Mouse (Mus musculus): ENCODE results near the gene Hoxa6. TPM values are rescaled to one million over a fixed set of nuclear protein-coding genes. Genes with fewer than 3 reads are reported as not detected.
A peak's percentile ranks its signal among the peaks of the same experiment; 100 is the strongest.

Gene Hoxa6
- polyA plus RNA-seq, 1 experiment from 2014 or later, result 20.3 TPM

GRCm38 (mm10) chr6:52200073-52200750, 8.3 kb downstream of the Hoxa6 start:
- WGBS, result 2% methylated on average over 30 of the region's 30 CpGs
- Histone ChIP-seq H3K27ac (replicated peaks) (peak overlapping the region; percentile 100), H3K4me1 (replicated peaks) (peaks cover 99% of the 10 kb centered on the region), H3K4me2 (peak overlapping the region; percentile 97), H3K9me3 (no peaks in the 10 kb centered on the region), H3K36me3 (peaks cover 46% of the 10 kb centered on the region), H3K27me3 (no peaks in the 10 kb centered on the region), H3K9ac (peak overlapping the region; percentile 66), H3K4me3 (peak overlapping the region; percentile 96)
- ATAC-seq (ENCODE audit: low read depth), result no peak

GRCm38 (mm10) chr6:52197271-52197670, 11.3 kb downstream of the Hoxa6 start:
- peaks cover 99% of the 10 kb centered on the region for H3K4me1 ChIP-seq (replicated peaks)
- no peaks in the 10 kb centered on the region for H3K9me3 ChIP-seq
- peak overlapping the region; percentile 97 for H3K4me2 ChIP-seq
- peak; percentile 70; the same call in 1 of the 2 replicates for ATAC-seq (ENCODE audit: low read depth)
- H3K27me3 ChIP-seq, result no peaks in the 10 kb centered on the region
- peak overlapping the region; percentile 71 for H3K9ac ChIP-seq
- peak overlapping the region; percentile 100 for H3K27ac ChIP-seq (replicated peaks)
- H3K36me3 ChIP-seq, result peaks cover 19% of the 10 kb centered on the region
- whole genome bisulfite sequencing, result 2% methylated on average over 10 of the region's 10 CpGs
- H3K4me3 ChIP-seq, result peak overlapping the region; percentile 19

GRCm38 (mm10) chr6:52196811-52197210, 11.7 kb downstream of the Hoxa6 start:
- Histone ChIP-seq H3K9ac (peak overlapping the region; percentile 71), H3K9me3 (no peaks in the 10 kb centered on the region), H3K36me3 (peaks cover 16% of the 10 kb centered on the region), H3K4me3 (peak overlapping the region; percentile 19), H3K27ac (replicated peaks) (peak overlapping the region; percentile 100), H3K4me2 (peak overlapping the region; percentile 97), H3K27me3 (no peaks in the 10 kb centered on the region), H3K4me1 (replicated peaks) (peaks cover 99% of the 10 kb centered on the region)
- 9% methylated on average over 9 of the region's 9 CpGs for WGBS
- ATAC-seq (ENCODE audit: low read depth), result no peak

GRCm38 (mm10) chr6:52194690-52195089, 13.8 kb downstream of the Hoxa6 start:
- Histone ChIP-seq H3K4me3 (peak overlapping the region; percentile 65), H3K4me1 (replicated peaks) (peaks cover 95% of the 10 kb centered on the region), H3K27me3 (no peaks in the 10 kb centered on the region), H3K27ac (replicated peaks) (peak overlapping the region; percentile 100), H3K9ac (peak overlapping the region; percentile 71), H3K4me2 (peak overlapping the region; percentile 97), H3K9me3 (no peaks in the 10 kb centered on the region), H3K36me3 (peaks cover 10% of the 10 kb centered on the region)
- 9% methylated on average over 10 of the region's 10 CpGs for WGBS
- ATAC-seq (ENCODE audit: low read depth), result no peak

- Histone ChIP-seq H3K36me3 (peaks cover 14% of the 10 kb centered on the region), H3K27ac (replicated peaks) (peak overlapping the region; percentile 100), H3K9ac (peak overlapping the region; percentile 71), H3K27me3 (no peaks in the 10 kb centered on the region), H3K4me2 (peak overlapping the region; percentile 97), H3K4me1 (replicated peaks) (peaks cover 96% of the 10 kb centered on the region), H3K9me3 (no peaks in the 10 kb centered on the region), H3K4me3 (peak overlapping the region; percentile 65)
- WGBS, result 1% methylated on average over 38 of the region's 55 CpGs
- ATAC-seq (ENCODE audit: low read depth), result peak; percentile 74
These were observed 16.5 kb downstream of the Hoxa6 start for GRCm38 (mm10) chr6:52191860-52192550.

GRCm38 (mm10) chr6:52190906-52191810, 17.4 kb downstream of the Hoxa6 start, which contains the start of gene Hoxa4:
Gene Hoxa4 (minus strand): TSS chr6:52191753.
- peak; percentile 81 for ATAC-seq (ENCODE audit: low read depth)

GRCm38 (mm10) chr6:52190410-52190809, 18.1 kb downstream of the Hoxa6 start:
- Histone ChIP-seq H3K27me3 (no peaks in the 10 kb centered on the region), H3K9ac (peak overlapping the region; percentile 96), H3K36me3 (peaks cover 17% of the 10 kb centered on the region), H3K9me3 (no peaks in the 10 kb centered on the region), H3K4me3 (peak overlapping the region; percentile 65), H3K27ac (replicated peaks) (peak overlapping the region; percentile 100), H3K4me2 (peak overlapping the region; percentile 97), H3K4me1 (replicated peaks) (peaks cover 96% of the 10 kb centered on the region)
- 2% methylated on average over 23 of the region's 23 CpGs for WGBS
- no peak; the same call in 1 of the 2 replicates for ATAC-seq (ENCODE audit: low read depth)

More at GRCm38 (mm10) chr6:52190906-52191810, 17.4 kb downstream of the Hoxa6 start, which contains the start of gene Hoxa4:
- H3K4me3 ChIP-seq, result peak within 1 kb of the TSS; percentile 65
- H3K9ac ChIP-seq, result peak within 1 kb of the TSS; percentile 96
- peaks cover 17% of the 10 kb centered on the region for H3K36me3 ChIP-seq
- H3K4me1 ChIP-seq (replicated peaks), result peaks cover 96% of the 10 kb centered on the region
- H3K27ac ChIP-seq (replicated peaks), result peak within 1 kb of the TSS; percentile 100
- H3K4me2 ChIP-seq, result peak within 1 kb of the TSS; percentile 97
- H3K9me3 ChIP-seq, result no peaks in the 10 kb centered on the region
- H3K27me3 ChIP-seq, result no peaks in the 10 kb centered on the region
- WGBS, result under 1% methylated on average over 73 of the region's 102 CpGs

GRCm38 (mm10) chr6:52189909-52190308, 18.6 kb downstream of the Hoxa6 start:
- Histone ChIP-seq H3K9me3 (no peaks in the 10 kb centered on the region), H3K4me1 (replicated peaks) (peaks cover 96% of the 10 kb centered on the region), H3K27me3 (no peaks in the 10 kb centered on the region), H3K4me2 (peak overlapping the region; percentile 97), H3K9ac (peak overlapping the region; percentile 96), H3K4me3 (peak overlapping the region; percentile 65), H3K36me3 (peaks cover 17% of the 10 kb centered on the region), H3K27ac (replicated peaks) (peak overlapping the region; percentile 100)
- ATAC-seq (ENCODE audit: low read depth), result no peak
- 11% methylated on average over 8 of the region's 8 CpGs for WGBS

GRCm38 (mm10) chr6:52189172-52189591, 19.3 kb downstream of the Hoxa6 start:
- peak overlapping the region; percentile 97 for H3K4me2 ChIP-seq
- WGBS, result 18% methylated on average over 5 of the region's 5 CpGs
- peak overlapping the region; percentile 65; the same call in 1 of the 2 replicates for H3K4me3 ChIP-seq
- no peak for ATAC-seq (ENCODE audit: low read depth)
- peaks cover 17% of the 10 kb centered on the region for H3K36me3 ChIP-seq
- H3K4me1 ChIP-seq (replicated peaks), result peaks cover 96% of the 10 kb centered on the region
- H3K9ac ChIP-seq, result peak overlapping the region; percentile 96; the same call in 1 of the 2 replicates
- H3K27me3 ChIP-seq, result no peaks in the 10 kb centered on the region
- peak overlapping the region; percentile 100 for H3K27ac ChIP-seq (replicated peaks)
- H3K9me3 ChIP-seq, result no peaks in the 10 kb centered on the region

GRCm38 (mm10) chr6:52186500-52186899, 22.0 kb downstream of the Hoxa6 start:
- Histone ChIP-seq H3K4me1 (replicated peaks) (peaks cover 99% of the 10 kb centered on the region), H3K27ac (replicated peaks) (peak overlapping the region; percentile 65), H3K27me3 (no peaks in the 10 kb centered on the region), H3K9ac (no peak overlapping the region), H3K4me2 (peak overlapping the region; percentile 97; the same call in 1 of the 2 replicates), H3K9me3 (no peaks in the 10 kb centered on the region), H3K4me3 (no peak overlapping the region), H3K36me3 (peaks cover 21% of the 10 kb centered on the region)
- ATAC-seq (ENCODE audit: low read depth), result no peak
- WGBS, result 38% methylated on average over 1 of the region's 1 CpGs

GRCm38 (mm10) chr6:52185834-52186233, 22.7 kb downstream of the Hoxa6 start:
- H3K9ac ChIP-seq, result no peak overlapping the region; the same call in 1 of the 2 replicates
- no peak overlapping the region for H3K4me3 ChIP-seq
- H3K27ac ChIP-seq (replicated peaks), result peak overlapping the region; percentile 82; the same call in 1 of the 2 replicates
- peaks cover 100% of the 10 kb centered on the region for H3K4me1 ChIP-seq (replicated peaks)
- H3K9me3 ChIP-seq, result no peaks in the 10 kb centered on the region
- WGBS, result 10% methylated on average over 3 of the region's 3 CpGs
- peak overlapping the region; percentile 48 for H3K4me2 ChIP-seq
- ATAC-seq (ENCODE audit: low read depth), result no peak
- peaks cover 21% of the 10 kb centered on the region for H3K36me3 ChIP-seq
- no peaks in the 10 kb centered on the region for H3K27me3 ChIP-seq

Measured in neural tube, embryonic 13.5 days (tissue).